Comparison of ENCODE assay signal across 16 mouse cellular contexts in genomic region chr12:71898231-71898630, GRCm38 (mm10).
A peak's percentile ranks its signal among the peaks of the same experiment; 100 is the strongest.
DNase-seq lines count a peak whose midpoint lies in the region; ATAC-seq lines count a peak whose summit lies in the region.
"Had no signal": no experiment of that assay in that cellular context is flagged by ENCODE, and none has a peak within 500 bp of the region (broad histone marks: within the 10 kb centered on the region; RNA-seq: fewer than 3 reads in every experiment).

No protein-coding gene starts in this region.

- peak; percentile 40 for DNase-seq in left cerebral cortex, adult 11 months (ENCODE audit: low spot score)
- no peak for DNase-seq in left cerebral cortex, postnatal 14 days (ENCODE audit: low spot score in 2 of 2)
- DNase-seq in embryonic facial prominence, embryonic 10.5 days (ENCODE audit: low spot score), result no peak
- no peak for DNase-seq in gastrocnemius, adult 8-10 months (ENCODE audit: low spot score in 2 of 2)
- DNase-seq: cerebellum, adult 11 months; lung, adult 18-20 months; retina, postnatal 1 day; thymus, postnatal 14 days had no signal

- no peak for ATAC-seq in forebrain, embryonic 13.5 days
- ATAC-seq in forebrain, embryonic 12.5 days (ENCODE audit: low FRiP score), result no peak
- no peak for ATAC-seq in hindbrain, embryonic 16.5 days

- no peak overlapping the region for H3K4me3 ChIP-seq in forebrain, embryonic 13.5 days
- H3K4me3 ChIP-seq in forebrain, embryonic 12.5 days (replicated peaks), result no peak overlapping the region
- no peak overlapping the region for H3K4me3 ChIP-seq in embryonic facial prominence, embryonic 10.5 days
- no peak overlapping the region for H3K4me3 ChIP-seq in macrophage (ENCODE audit: inconsistent target)
- H3K4me3 ChIP-seq in hindbrain, embryonic 16.5 days (ENCODE audit: low read length), result no peak overlapping the region
- H3K4me3 ChIP-seq: heart, embryonic 12.5 days; kidney, embryonic 15.5 days had no signal

- WGBS in forebrain, embryonic 13.5 days, result 84% methylated on average over 5 of the region's 5 CpGs
- 88% methylated on average over 5 of the region's 5 CpGs for WGBS in forebrain, embryonic 12.5 days
- 88% methylated on average over 5 of the region's 5 CpGs for WGBS in embryonic facial prominence, embryonic 10.5 days
- 76% methylated on average over 5 of the region's 5 CpGs for WGBS in macrophage (ENCODE audit: missing documents)
- WGBS in hindbrain, embryonic 16.5 days, result 77% methylated on average over 5 of the region's 5 CpGs

- intact Hi-C loops in left cerebral cortex, postnatal 14 days (cut with DNase I), result no loop called here

- peaks cover 2% of the 10 kb centered on the region; the same call in 1 of the 2 replicates for H3K4me1 ChIP-seq in forebrain, embryonic 13.5 days
- H3K4me1 ChIP-seq in forebrain, embryonic 12.5 days, result peaks cover 2% of the 10 kb centered on the region; the same call in 1 of the 2 replicates
- peaks cover 19% of the 10 kb centered on the region for H3K4me1 ChIP-seq in embryonic facial prominence, embryonic 10.5 days
- H3K4me1 ChIP-seq in hindbrain, embryonic 16.5 days (ENCODE audit: control insufficient read depth, insufficient read depth, low read depth, low read length), result no peaks in the 10 kb centered on the region; the same call in 1 of the 2 replicates
- H3K4me1 ChIP-seq: kidney, embryonic 15.5 days had no signal

- H3K27ac ChIP-seq in forebrain, embryonic 13.5 days, result 0 out of 2 replicates have a peak overlapping the region, but pooled peaks have one; percentile 42
- no peak overlapping the region for H3K27ac ChIP-seq in forebrain, embryonic 12.5 days
- H3K27ac ChIP-seq in embryonic facial prominence, embryonic 10.5 days (replicated peaks), result 0 out of 2 replicates have a peak overlapping the region, but pooled peaks have one; percentile 10
- H3K27ac ChIP-seq in macrophage, result peak overlapping the region; percentile 17; the same call in 1 of the 2 replicates
- H3K27ac ChIP-seq in hindbrain, embryonic 16.5 days (ENCODE audit: low read depth, low read length), result no peak overlapping the region
- H3K27ac ChIP-seq: hindbrain, embryonic 14.5 days; kidney, embryonic 15.5 days had no signal

- H3K36me3 ChIP-seq in forebrain, embryonic 13.5 days (ENCODE audit: poor library complexity, severe bottlenecking), result peaks cover 32% of the 10 kb centered on the region
- H3K36me3 ChIP-seq in forebrain, embryonic 12.5 days (replicated peaks), result peaks cover 26% of the 10 kb centered on the region
- H3K36me3 ChIP-seq in embryonic facial prominence, embryonic 10.5 days (replicated peaks), result peaks cover 45% of the 10 kb centered on the region
- H3K36me3 ChIP-seq in macrophage (ENCODE audit: inconsistent target), result no peaks in the 10 kb centered on the region
- peaks cover 10% of the 10 kb centered on the region; the same call in 1 of the 2 replicates for H3K36me3 ChIP-seq in hindbrain, embryonic 16.5 days (ENCODE audit: control insufficient read depth, insufficient read depth, low read length)

- H3K4me2 ChIP-seq in forebrain, embryonic 13.5 days, result no peak overlapping the region
- no peak overlapping the region for H3K4me2 ChIP-seq in forebrain, embryonic 12.5 days
- H3K4me2 ChIP-seq in hindbrain, embryonic 16.5 days (ENCODE audit: low read length), result no peak overlapping the region
- H3K4me2 ChIP-seq: heart, embryonic 12.5 days; hindbrain, embryonic 14.5 days; kidney, embryonic 15.5 days; midbrain, embryonic 11.5 days had no signal

- no peaks in the 10 kb centered on the region for H3K27me3 ChIP-seq in forebrain, embryonic 13.5 days
- no peaks in the 10 kb centered on the region for H3K27me3 ChIP-seq in forebrain, embryonic 12.5 days
- no peaks in the 10 kb centered on the region for H3K27me3 ChIP-seq in embryonic facial prominence, embryonic 10.5 days (replicated peaks; ENCODE audit: low read depth, poor library complexity, severe bottlenecking)
- H3K27me3 ChIP-seq in hindbrain, embryonic 16.5 days (replicated peaks; ENCODE audit: control insufficient read depth, insufficient read depth, low read length), result no peaks in the 10 kb centered on the region
- H3K27me3 ChIP-seq: heart, embryonic 12.5 days; kidney, embryonic 15.5 days had no signal

- H3K79me2 ChIP-seq in macrophage (ENCODE audit: inconsistent target), result no peaks in the 10 kb centered on the region

- no peaks in the 10 kb centered on the region for H3K9me3 ChIP-seq in forebrain, embryonic 13.5 days (replicated peaks)
- 0 out of 2 replicates have a peak, but pooled peaks cover 3% of the 10 kb centered on the region for H3K9me3 ChIP-seq in forebrain, embryonic 12.5 days
- no peaks in the 10 kb centered on the region for H3K9me3 ChIP-seq in embryonic facial prominence, embryonic 10.5 days
- no peaks in the 10 kb centered on the region for H3K9me3 ChIP-seq in hindbrain, embryonic 16.5 days (ENCODE audit: control insufficient read depth, low read length)
- H3K9me3 ChIP-seq: heart, embryonic 12.5 days; kidney, embryonic 15.5 days had no signal

- H3K9ac ChIP-seq in forebrain, embryonic 13.5 days, result no peak overlapping the region
- H3K9ac ChIP-seq in forebrain, embryonic 12.5 days, result no peak overlapping the region
- H3K9ac ChIP-seq in hindbrain, embryonic 16.5 days (ENCODE audit: low read depth, low read length), result no peak overlapping the region
- H3K9ac ChIP-seq: heart, embryonic 12.5 days; hindbrain, embryonic 14.5 days; kidney, embryonic 15.5 days had no signal

Comparison
In these comparisons a context has a peak if more than half of its experiments do, and no peak if none do; other contexts are left out.
1. H3K27ac ChIP-seq: peak in forebrain, embryonic 13.5 days (single experiment), embryonic facial prominence, embryonic 10.5 days (single experiment) and macrophage (single experiment); none in forebrain, embryonic 12.5 days (single experiment) and hindbrain, embryonic 16.5 days (single experiment).